Mouse (Mus musculus): ENCODE measurements around the gene Lipk. TPM values are rescaled to one million over a fixed set of nuclear protein-coding genes. Genes with fewer than 3 reads are reported as not detected.

The Lipk gene
- polyA plus RNA-seq, 1 experiment from 2014 or later = not detected

DNA sequence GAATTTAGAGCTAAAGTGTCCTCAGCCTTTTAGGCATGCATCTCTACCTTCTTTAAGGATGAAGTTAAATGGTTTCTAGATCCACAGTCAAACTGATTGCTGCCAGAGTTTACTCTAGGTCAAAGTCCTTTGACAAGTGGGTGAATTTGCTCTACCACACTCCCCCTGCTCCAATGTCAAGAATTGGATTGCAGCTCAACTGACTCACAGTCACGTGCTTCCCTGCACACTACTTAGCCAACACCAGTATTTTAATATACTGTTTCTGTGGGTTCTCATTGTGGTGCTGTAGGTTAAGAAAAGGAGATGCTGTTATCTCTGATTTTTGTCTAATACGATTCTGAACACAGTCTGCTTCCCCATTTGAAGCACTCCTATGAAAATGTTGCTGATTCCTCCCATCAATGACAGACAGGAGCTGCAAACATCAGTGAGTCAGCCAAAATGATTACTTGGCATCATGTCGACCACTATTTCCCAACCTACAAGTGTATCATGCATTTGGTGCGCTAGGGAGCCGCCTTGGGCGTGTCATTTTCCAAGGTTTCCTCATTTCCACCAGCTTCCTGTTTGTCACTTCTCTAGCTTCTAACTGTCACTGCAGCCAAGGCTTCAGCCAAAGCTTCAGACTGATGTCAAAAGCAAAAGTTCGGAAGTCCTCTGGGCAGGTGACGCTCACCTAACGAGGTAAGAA, 58.8 kb downstream of the Lipk start, which contains the start of gene Lipn:
TSS of gene Lipn (plus strand) at position 580 of the 694 bp plus-strand sequence.
- no peak within 1 kb of the TSS for H3K9ac ChIP-seq
- no peaks in the 10 kb centered on the region for H3K36me3 ChIP-seq
- H3K9me3 ChIP-seq (replicated peaks) = no peaks in the 10 kb centered on the region
- no peaks in the 10 kb centered on the region for H3K4me1 ChIP-seq
- no peak within 1 kb of the TSS for H3K27ac ChIP-seq
- H3K4me2 ChIP-seq = no peak within 1 kb of the TSS
- 64% methylated on average over 9 of the region's 9 CpGs for WGBS (ENCODE audit: insufficient replicate concordance)
- ATAC-seq = no peak
- no peaks in the 10 kb centered on the region for H3K27me3 ChIP-seq (replicated peaks)
- H3K4me3 ChIP-seq = no peak within 1 kb of the TSS

DNA sequence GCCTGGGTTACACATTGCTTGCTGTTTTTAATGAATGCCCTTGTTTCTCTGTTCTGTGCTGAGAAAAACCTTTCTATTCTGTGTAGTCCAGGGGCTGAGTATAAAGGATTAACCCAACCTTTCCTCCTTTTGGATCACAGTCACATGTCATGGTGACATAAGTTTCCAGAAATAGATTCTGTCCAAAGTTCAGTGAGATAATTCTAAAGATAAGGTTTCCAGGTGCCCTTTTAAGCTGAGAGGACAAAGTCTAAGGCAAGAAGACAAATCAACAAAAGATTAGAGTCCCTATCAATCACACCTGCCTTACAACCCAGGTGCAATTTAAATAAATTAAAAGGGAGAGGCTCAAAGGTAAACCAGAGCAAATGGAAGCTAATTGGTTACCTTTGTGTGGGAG, 66.1 kb downstream of the Lipk start:
- Histone ChIP-seq H3K36me3 (no peaks in the 10 kb centered on the region), H3K27ac (no peak overlapping the region), H3K9me3 (replicated peaks) (no peaks in the 10 kb centered on the region), H3K27me3 (replicated peaks) (no peaks in the 10 kb centered on the region), H3K9ac (no peak overlapping the region), H3K4me3 (no peak overlapping the region), H3K4me2 (no peak overlapping the region), H3K4me1 (no peaks in the 10 kb centered on the region)
- ATAC-seq = no peak

DNA sequence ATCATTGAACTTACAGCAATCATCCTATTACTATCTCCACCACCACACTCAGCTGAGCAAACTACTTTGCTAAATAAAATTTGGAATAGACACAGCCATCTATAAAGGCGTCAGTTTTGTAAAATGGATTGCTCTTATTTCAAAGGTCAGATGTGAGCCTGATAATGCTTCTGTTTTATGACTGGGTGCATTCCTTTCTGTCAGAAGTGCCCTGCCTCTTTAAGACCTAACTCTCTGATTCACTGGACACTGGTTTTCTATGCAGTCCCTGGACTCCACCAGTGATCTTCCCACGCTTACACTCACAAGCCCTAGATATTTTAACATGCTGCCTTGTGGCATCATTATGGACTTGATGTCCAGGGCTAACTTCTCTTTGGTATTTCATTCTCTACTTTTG, 70.0 kb downstream of the Lipk start:
- H3K27me3 ChIP-seq (replicated peaks) = no peaks in the 10 kb centered on the region
- H3K9ac ChIP-seq = no peak overlapping the region
- ATAC-seq = no peak

DNA sequence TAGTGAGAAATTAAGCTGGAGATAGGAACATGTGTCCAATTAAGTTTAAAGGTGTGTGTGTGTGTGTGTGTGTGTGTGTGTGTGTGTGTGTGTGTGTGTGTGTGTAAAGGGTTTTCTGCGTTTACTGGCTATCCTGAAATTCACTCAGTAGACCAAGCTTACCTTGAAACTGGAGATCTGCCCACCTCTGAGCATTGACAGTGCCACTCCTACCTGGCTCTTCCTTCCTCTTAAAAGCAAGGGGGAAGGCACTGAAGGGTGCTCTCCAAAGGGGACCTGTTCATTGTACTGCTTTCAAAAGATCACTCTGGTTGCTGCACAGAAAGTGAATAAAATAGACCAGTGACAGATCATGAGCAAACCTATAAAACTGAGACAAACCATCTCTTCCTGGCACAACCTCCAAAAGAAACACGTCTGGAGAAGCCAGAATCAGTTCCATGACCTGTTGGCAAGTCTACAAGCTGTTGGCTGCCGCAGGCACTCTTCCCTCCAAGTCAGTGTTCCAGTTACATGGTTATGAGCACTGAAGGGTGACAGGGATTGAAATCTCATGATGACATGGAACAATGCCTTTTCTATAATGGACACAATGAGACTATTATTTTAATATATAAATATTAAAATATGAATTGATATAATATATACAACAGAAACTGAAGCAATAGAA, 81.1 kb downstream of the Lipk start:
- H3K9ac ChIP-seq = no peak overlapping the region
- H3K27me3 ChIP-seq (replicated peaks) = no peaks in the 10 kb centered on the region
- no peak for ATAC-seq
- no peaks in the 10 kb centered on the region for H3K36me3 ChIP-seq
- no peaks in the 10 kb centered on the region for H3K4me1 ChIP-seq
- 48% methylated on average over 3 of the region's 3 CpGs for WGBS (ENCODE audit: insufficient replicate concordance)
- H3K27ac ChIP-seq = no peak overlapping the region
- H3K4me2 ChIP-seq = no peak overlapping the region
- no peaks in the 10 kb centered on the region for H3K9me3 ChIP-seq (replicated peaks)
- H3K4me3 ChIP-seq = no peak overlapping the region

More for the DNA sequence above, 70.0 kb downstream of the Lipk start:
- Histone ChIP-seq H3K4me3 (no peak overlapping the region), H3K9me3 (replicated peaks) (no peaks in the 10 kb centered on the region), H3K36me3 (no peaks in the 10 kb centered on the region), H3K4me2 (no peak overlapping the region), H3K4me1 (no peaks in the 10 kb centered on the region), H3K27ac (no peak overlapping the region)
- WGBS (ENCODE audit: insufficient replicate concordance) = 56% methylated on average over 2 of the region's 2 CpGs

DNA sequence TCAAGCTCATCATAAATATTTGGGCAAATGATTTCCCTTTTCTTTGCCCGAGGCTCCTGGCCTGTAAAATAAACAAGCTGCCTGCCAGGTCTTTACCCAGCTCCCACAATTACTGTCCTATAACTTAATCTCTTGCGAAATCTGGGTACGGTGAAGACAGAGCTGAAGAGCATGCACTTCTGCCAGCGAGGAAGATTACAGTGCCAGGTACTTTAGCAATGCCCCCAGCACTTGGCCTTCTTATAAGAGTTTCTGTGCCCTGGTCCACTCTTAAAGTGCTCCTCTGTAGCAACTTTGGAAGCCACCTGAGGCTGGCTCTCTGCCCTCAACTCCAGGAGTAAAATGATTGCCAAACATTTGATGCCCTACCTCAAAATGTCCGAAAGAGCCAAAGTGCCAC, 87.3 kb downstream of the Lipk start:
- no peaks in the 10 kb centered on the region for H3K27me3 ChIP-seq (replicated peaks)
- WGBS (ENCODE audit: insufficient replicate concordance) = 67% methylated on average over 5 of the region's 5 CpGs

DNA sequence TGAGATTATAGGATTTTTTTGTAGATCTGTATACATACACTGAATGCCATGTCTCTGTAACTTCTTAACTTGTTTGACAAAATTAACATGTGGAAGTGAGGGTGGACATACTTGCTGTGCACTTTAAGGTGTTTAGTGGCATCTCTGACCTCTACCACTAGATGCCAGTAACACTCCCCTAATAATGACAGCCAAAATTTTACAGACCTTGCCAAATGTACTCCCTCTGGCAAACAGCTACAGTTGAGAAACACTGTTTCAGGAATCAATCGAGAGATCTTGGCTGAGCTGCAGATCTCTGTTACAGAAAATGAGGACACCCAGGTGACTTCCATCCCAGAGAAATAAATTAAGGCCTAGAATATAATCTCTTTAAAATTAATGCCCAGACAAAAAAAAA, 88.1 kb downstream of the Lipk start:
- no peak for ATAC-seq
- 62% methylated on average over 1 of the region's 1 CpGs for WGBS (ENCODE audit: insufficient replicate concordance)

More for the DNA sequence above, 87.3 kb downstream of the Lipk start:
- Histone ChIP-seq H3K4me3 (no peak overlapping the region), H3K4me1 (no peaks in the 10 kb centered on the region), H3K9ac (no peak overlapping the region), H3K9me3 (replicated peaks) (no peaks in the 10 kb centered on the region), H3K4me2 (no peak overlapping the region), H3K36me3 (no peaks in the 10 kb centered on the region), H3K27ac (no peak overlapping the region)
- ATAC-seq = no peak

More for the DNA sequence above, 88.1 kb downstream of the Lipk start:
- H3K9ac ChIP-seq = no peak overlapping the region
- no peak overlapping the region for H3K4me2 ChIP-seq
- H3K27ac ChIP-seq = no peak overlapping the region
- H3K27me3 ChIP-seq (replicated peaks) = no peaks in the 10 kb centered on the region
- no peaks in the 10 kb centered on the region for H3K4me1 ChIP-seq
- no peaks in the 10 kb centered on the region for H3K9me3 ChIP-seq (replicated peaks)
- no peaks in the 10 kb centered on the region for H3K36me3 ChIP-seq
- no peak overlapping the region for H3K4me3 ChIP-seq

Small RNA genes within 50 kb of the gene (microRNA-seq; reads per million reads assigned to microRNA genes)
- not detected for gene Gm23334

Other genes starting within 250 kb of the Lipk start
- 3.7 TPM in 2 replicates for gene Lipo3, start 246.3 kb upstream of the Lipk start, polyA plus RNA-seq (2016; fragmentation: Nextera tagmentation; extraction: Ambion mirVana)
- not detected in 2 replicates for gene Lipo1, start 220.8 kb upstream of the Lipk start, polyA plus RNA-seq (2016; fragmentation: Nextera tagmentation; extraction: Ambion mirVana)
- not detected in 2 replicates for gene Lipf, start 47.1 kb upstream of the Lipk start, polyA plus RNA-seq (2016; fragmentation: Nextera tagmentation; extraction: Ambion mirVana)
- not detected in 2 replicates for gene Lipn, start 59.1 kb downstream of the Lipk start, polyA plus RNA-seq (2016; fragmentation: Nextera tagmentation; extraction: Ambion mirVana)
- gene Lipm, start 92.6 kb downstream of the Lipk start, polyA plus RNA-seq (2016; fragmentation: Nextera tagmentation; extraction: Ambion mirVana) = not detected in 2 replicates
- gene Ankrd22, start 157.8 kb downstream of the Lipk start, polyA plus RNA-seq (2016; fragmentation: Nextera tagmentation; extraction: Ambion mirVana) = 0.13 TPM in 1 of 2 replicates, not detected in the other
- 2.3 and 3.0 TPM in 2 replicates for gene Stambpl1, start 183.9 kb downstream of the Lipk start, polyA plus RNA-seq (2016; fragmentation: Nextera tagmentation; extraction: Ambion mirVana)
- 26.4 and 31.0 TPM in 2 replicates for gene Acta2, start 247.3 kb downstream of the Lipk start, polyA plus RNA-seq (2016; fragmentation: Nextera tagmentation; extraction: Ambion mirVana)

Measured in liver, embryonic 12.5 days (tissue).